Mouse (Mus musculus) embryonic facial prominence, embryonic 14.5 days (tissue): ENCODE measurements around the gene Begain. TPM values are rescaled to one million over a fixed set of nuclear protein-coding genes. Genes with fewer than 3 reads are reported as not detected.

ENCODE experiments used
- ATAC-seq: fragments of 200-750 bp; cut with Nextera tagmentation; 2 replicates; pipeline ENCODE4 v1.8.0; 2017; ENCODE audit warnings: low read depth, moderate number of reproducible peaks, moderate TSS enrichment
- DNase-seq: peaks from one replicate; pipeline ENCODE4 v3.0.0-alpha.2; 2015; ENCODE audit warnings: low spot score
- H3K27ac ChIP-seq: fragments of 300-500 bp; sonication (generic); replicated peaks from 2 replicates; pipeline ENCODE4 v1.5.1; 2014; ENCODE audit warnings: low read depth, mild to moderate bottlenecking, low read length, moderate library complexity
- H3K27me3 ChIP-seq: fragments of 300-500 bp; sonication (generic); replicated peaks from 2 replicates; pipeline ENCODE4 v1.6.1; 2014; ENCODE audit warnings: low read length; ENCODE audit not compliant: control insufficient read depth, insufficient read depth
- H3K36me3 ChIP-seq: fragments of 300-500 bp; sonication (generic); 2 replicates; pipeline ENCODE4 v1.6.1; 2014; ENCODE audit warnings: low read length, mixed read lengths; ENCODE audit not compliant: control insufficient read depth, insufficient read depth
- H3K4me1 ChIP-seq: fragments of 300-500 bp; sonication (generic); 2 replicates; pipeline ENCODE4 v1.6.1; 2014; ENCODE audit warnings: antibody characterized with exemption, low read length; ENCODE audit not compliant: control insufficient read depth, insufficient read depth
- H3K4me2 ChIP-seq: fragments of 300-500 bp; sonication (generic); 2 replicates; pipeline ENCODE4 v1.6.1; 2014; ENCODE audit warnings: low read depth, mild to moderate bottlenecking, low read length, moderate library complexity, mixed read lengths
- H3K4me3 ChIP-seq: fragments of 300-500 bp; sonication (generic); 2 replicates; pipeline ENCODE4 v1.5.1; 2014; ENCODE audit warnings: low read depth, mild to moderate bottlenecking, low read length
- H3K9ac ChIP-seq: fragments of 300-500 bp; sonication (generic); 2 replicates; pipeline ENCODE4 v1.6.1; 2014; ENCODE audit warnings: low read depth, mild to moderate bottlenecking, low read length, moderate library complexity, mixed read lengths
- H3K9me3 ChIP-seq: fragments of 300-500 bp; sonication (generic); 2 replicates; pipeline ENCODE4 v1.6.1; 2016; ENCODE audit warnings: low read length; ENCODE audit not compliant: control insufficient read depth
- WGBS: fragments of 180-500 bp; shearing (Covaris S2); extraction: QIAGEN DNeasy Blood & Tissue Kit; methylation state at CpG from one replicate; pipeline ENCODE4 v1.1.7; 2014; 5-methylcytosine and 5-hydroxymethylcytosine counted together
- polyA plus RNA-seq: library from polyadenylated mRNA; unstranded; fragments of >200 nt; fragmentation: Nextera tagmentation; extraction: Ambion mirVana; gene quantifications from 2 replicates; pipeline ENCODE4 v1.2.1, GENCODE M21; 2014

Begain gene
- polyA plus RNA-seq, 1 experiment from 2014 or later = 15.7 TPM

DNA sequence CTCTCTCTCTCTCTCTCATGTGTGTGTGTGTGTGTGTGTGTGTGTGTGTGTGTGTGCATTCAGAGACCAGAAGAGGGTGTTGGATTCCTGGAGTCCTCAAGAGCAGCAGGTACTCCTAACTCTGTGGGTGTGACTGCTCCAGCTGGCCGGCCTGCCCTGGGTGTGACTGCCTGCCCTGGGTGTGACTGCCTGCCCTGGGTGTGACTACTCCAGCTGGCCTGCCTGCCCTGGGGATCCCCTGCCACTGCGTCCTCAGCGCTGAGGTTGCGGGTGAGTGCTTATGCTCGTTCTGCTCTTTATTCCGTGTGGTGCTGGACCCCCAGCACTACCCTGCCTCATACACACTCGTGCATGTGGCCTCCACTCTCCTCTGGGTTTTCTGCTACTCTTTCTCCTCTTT lies 65.0 kb downstream of the Begain start:
- no peak for ATAC-seq
- Histone ChIP-seq H3K27ac (no peak overlapping the region), H3K9me3 (no peaks in the 10 kb centered on the region), H3K4me1 (no peaks in the 10 kb centered on the region), H3K4me3 (no peak overlapping the region), H3K4me2 (no peak overlapping the region), H3K27me3 (no peaks in the 10 kb centered on the region), H3K36me3 (no peaks in the 10 kb centered on the region), H3K9ac (no peak overlapping the region)
- WGBS = 64% methylated on average over 7 of the region's 7 CpGs
- DNase-seq = no peak

DNA sequence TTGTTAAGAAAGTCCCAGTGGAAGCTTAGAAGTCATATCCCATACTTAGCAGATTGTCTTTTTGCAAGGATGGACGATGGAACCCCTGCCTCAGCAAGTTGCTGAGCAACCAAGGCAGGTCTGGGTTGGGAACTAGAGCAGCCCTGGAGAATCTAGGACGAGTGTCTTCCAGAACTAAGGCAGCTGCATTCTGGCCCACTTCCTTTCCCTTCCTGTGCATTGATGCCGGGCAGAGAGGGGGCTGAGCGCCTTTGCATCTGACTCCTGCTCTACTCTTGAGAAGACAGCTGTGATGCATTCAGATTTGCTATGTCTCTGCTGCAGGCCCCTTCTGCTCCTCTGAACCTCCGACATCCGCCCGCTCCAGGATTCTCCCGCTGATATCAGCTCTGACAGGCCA lies 70.8 kb downstream of the Begain start:
- 82% methylated on average over 8 of the region's 8 CpGs for WGBS
- DNase-seq (no peak), ATAC-seq (no peak)
- Histone ChIP-seq H3K4me1 (no peaks in the 10 kb centered on the region), H3K36me3 (no peaks in the 10 kb centered on the region), H3K9ac (no peak overlapping the region), H3K4me2 (no peak overlapping the region), H3K27ac (no peak overlapping the region), H3K27me3 (no peaks in the 10 kb centered on the region), H3K9me3 (no peaks in the 10 kb centered on the region), H3K4me3 (no peak overlapping the region)

DNA sequence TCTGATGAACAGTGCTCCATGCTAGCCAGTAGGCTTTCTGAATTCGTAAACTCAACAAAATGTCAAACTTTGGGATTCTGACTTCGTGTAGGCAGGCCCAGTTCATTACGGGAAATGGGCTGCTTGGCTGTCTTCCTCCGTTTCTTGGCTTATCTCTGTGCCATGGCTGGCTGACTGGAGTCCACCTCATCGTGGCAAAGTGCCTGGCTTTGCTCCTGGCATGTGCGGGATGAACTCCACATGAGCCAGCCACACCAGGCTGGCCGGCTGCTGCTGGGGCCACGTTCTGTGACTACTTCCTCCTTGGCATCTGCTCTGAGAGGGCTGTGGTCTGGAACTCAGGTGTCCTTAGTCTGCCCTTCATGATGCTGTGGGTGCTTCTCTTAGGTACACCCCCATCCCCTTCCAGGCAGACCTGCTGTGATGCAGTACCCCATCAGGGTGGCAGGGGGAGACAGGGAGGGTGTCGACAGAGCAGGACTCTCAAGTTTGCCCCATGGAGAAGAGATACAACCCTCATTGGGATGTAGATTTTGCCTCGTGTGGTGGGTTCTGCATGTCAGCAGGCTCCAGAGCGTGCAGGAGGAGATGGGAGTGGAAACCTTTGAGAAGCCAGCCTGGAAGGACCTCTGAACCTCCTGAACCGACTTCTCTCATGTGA lies 71.9 kb downstream of the Begain start:
- Histone ChIP-seq H3K9me3 (no peaks in the 10 kb centered on the region), H3K27me3 (no peaks in the 10 kb centered on the region), H3K36me3 (no peaks in the 10 kb centered on the region), H3K27ac (no peak overlapping the region), H3K4me1 (no peaks in the 10 kb centered on the region), H3K9ac (no peak overlapping the region), H3K4me2 (no peak overlapping the region), H3K4me3 (no peak overlapping the region)
- WGBS = 86% methylated on average over 12 of the region's 12 CpGs
- ATAC-seq (no peak), DNase-seq (no peak)

DNA sequence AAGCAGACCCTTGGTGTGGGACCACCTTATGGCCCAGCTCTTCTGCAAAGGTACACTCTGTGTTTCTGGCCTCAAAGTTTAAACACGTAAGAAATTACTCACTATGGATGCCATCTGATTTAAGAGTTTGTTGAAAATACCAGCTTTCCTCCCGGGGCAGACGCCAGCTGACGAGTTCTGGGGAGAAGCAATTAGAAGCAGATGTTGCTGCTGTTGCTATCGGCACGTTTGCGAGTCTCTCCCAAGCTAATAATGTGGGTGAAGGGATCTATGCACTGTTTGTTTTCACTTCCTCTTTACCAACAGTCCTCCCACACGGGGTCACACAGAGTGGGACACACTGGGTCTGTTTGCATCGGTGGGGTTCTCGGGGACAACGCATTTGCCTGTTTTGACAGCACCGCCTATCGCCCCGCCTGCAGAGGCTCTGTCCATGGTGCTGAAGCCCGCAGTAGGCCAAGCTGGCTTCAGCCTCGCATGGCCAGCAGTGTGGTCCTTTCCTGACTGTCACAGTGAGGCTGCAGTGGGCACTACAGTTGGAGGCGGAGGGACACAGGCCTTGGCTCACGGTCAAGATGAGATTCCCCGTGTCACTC lies 73.5 kb downstream of the Begain start:
- DNase-seq (peak; percentile 82), ATAC-seq (peak; percentile 60)
- Histone ChIP-seq H3K9ac (no peak overlapping the region), H3K4me2 (peak overlapping the region; percentile 54), H3K4me3 (peak overlapping the region; percentile 28), H3K27me3 (no peaks in the 10 kb centered on the region), H3K36me3 (no peaks in the 10 kb centered on the region), H3K27ac (no peak overlapping the region), H3K9me3 (no peaks in the 10 kb centered on the region), H3K4me1 (no peaks in the 10 kb centered on the region)
- 5% methylated on average over 19 of the region's 19 CpGs for WGBS

DNA sequence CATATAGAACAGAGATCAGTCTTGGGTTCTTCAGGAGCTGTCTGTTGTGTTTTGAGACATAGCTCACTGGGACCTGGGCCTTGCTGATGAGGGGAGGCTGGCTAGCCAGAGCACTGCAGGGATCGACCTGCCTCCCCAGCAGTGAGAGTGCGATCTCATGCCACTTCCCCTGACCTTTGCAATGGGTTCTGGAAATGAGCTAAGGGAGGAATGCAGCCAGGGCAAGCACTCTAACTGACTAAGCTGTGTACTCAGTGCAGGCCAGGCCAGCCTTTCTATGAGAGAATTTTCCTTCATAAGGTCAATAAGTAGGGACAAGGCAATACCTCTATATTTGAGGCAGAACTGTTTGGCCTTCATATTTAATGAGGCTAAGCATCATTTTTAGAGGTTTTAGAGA lies 75.0 kb downstream of the Begain start:
- no peak overlapping the region for H3K27ac ChIP-seq
- no peak for ATAC-seq
- no peak overlapping the region for H3K4me2 ChIP-seq
- WGBS = 68% methylated on average over 2 of the region's 2 CpGs
- H3K36me3 ChIP-seq = no peaks in the 10 kb centered on the region
- no peaks in the 10 kb centered on the region for H3K9me3 ChIP-seq
- H3K4me3 ChIP-seq = no peak overlapping the region
- no peak for DNase-seq
- no peaks in the 10 kb centered on the region for H3K4me1 ChIP-seq
- H3K9ac ChIP-seq = no peak overlapping the region
- no peaks in the 10 kb centered on the region for H3K27me3 ChIP-seq

DNA sequence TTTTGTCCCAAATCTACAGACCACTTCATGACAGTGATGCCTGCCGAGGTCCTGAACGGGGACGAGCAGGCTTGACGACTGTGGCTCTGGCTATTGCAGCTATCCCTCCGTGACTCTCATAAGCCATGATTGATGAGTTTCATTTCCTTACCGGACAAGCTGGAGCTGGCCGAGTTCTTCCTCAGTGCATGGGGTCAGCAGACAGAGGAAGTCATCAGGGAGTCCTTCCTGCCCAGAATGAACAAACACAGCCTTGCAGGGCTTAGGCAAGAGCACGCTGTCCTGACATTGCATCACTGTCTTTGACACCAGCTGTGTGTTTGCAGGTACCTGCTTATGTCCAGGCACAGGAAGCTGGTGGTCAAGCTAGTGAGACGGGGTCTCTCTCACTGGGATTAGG lies 77.6 kb downstream of the Begain start:
- DNase-seq (no peak), ATAC-seq (no peak)
- 56% methylated on average over 9 of the region's 9 CpGs for WGBS

DNA sequence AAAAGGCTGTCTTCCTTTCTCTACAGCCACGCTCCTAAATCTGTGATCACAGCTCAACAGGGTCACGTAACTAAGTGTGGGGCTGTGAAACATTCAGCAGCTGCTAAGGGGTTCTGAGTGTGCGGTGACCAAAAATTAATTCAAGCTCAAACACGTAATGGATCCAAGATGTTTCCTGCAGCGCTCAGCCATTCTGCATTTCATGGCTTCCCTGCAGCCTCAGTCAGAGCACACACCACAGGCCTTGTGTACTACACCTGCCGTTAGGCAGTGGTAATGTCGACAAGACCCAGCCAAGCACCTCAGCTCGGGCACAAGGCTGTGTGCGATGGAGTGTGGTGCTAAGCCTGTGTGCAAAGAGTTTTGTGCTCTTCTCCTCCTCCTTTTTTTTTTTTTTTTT lies 80.6 kb downstream of the Begain start:
- no peak overlapping the region for H3K4me3 ChIP-seq
- ATAC-seq (no peak), DNase-seq (peak; percentile 33)
- 58% methylated on average over 9 of the region's 9 CpGs for WGBS
- H3K9me3 ChIP-seq = no peaks in the 10 kb centered on the region
- H3K27me3 ChIP-seq = no peaks in the 10 kb centered on the region
- no peak overlapping the region for H3K4me2 ChIP-seq
- H3K36me3 ChIP-seq = no peaks in the 10 kb centered on the region
- no peak overlapping the region for H3K9ac ChIP-seq
- no peaks in the 10 kb centered on the region for H3K4me1 ChIP-seq
- H3K27ac ChIP-seq = no peak overlapping the region

More for the DNA sequence above, 77.6 kb downstream of the Begain start:
- Histone ChIP-seq H3K36me3 (no peaks in the 10 kb centered on the region), H3K9ac (no peak overlapping the region), H3K9me3 (no peaks in the 10 kb centered on the region), H3K4me2 (no peak overlapping the region), H3K4me3 (no peak overlapping the region), H3K4me1 (no peaks in the 10 kb centered on the region), H3K27me3 (no peaks in the 10 kb centered on the region), H3K27ac (no peak overlapping the region)

DNA sequence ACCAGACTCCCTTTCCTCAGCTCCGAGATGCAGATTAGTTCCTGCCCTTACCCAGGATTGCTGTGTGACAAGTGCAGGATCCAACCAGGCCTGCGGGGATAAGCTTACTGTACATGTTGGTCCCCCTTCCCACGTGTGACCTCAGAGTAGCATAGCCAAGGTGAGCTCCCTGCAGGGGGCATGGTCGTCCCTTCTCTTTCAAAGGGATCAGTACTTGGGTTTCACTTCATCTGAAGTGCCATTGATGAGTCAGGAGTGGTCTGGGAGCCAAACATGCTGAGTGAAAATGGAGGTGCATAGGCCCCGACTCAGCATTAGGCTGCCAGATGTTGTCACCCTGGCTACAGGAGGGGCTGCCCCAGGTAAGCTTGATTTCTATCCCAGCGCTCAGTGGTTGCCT lies 83.0 kb downstream of the Begain start:
- no peak for DNase-seq
- H3K4me3 ChIP-seq = no peak overlapping the region
- 76% methylated on average over 6 of the region's 6 CpGs for WGBS
- H3K9me3 ChIP-seq = no peaks in the 10 kb centered on the region
- H3K27me3 ChIP-seq = no peaks in the 10 kb centered on the region
- no peak overlapping the region for H3K4me2 ChIP-seq
- H3K36me3 ChIP-seq = no peaks in the 10 kb centered on the region
- H3K9ac ChIP-seq = no peak overlapping the region
- H3K4me1 ChIP-seq = no peaks in the 10 kb centered on the region
- ATAC-seq = no peak
- no peak overlapping the region for H3K27ac ChIP-seq

DNA sequence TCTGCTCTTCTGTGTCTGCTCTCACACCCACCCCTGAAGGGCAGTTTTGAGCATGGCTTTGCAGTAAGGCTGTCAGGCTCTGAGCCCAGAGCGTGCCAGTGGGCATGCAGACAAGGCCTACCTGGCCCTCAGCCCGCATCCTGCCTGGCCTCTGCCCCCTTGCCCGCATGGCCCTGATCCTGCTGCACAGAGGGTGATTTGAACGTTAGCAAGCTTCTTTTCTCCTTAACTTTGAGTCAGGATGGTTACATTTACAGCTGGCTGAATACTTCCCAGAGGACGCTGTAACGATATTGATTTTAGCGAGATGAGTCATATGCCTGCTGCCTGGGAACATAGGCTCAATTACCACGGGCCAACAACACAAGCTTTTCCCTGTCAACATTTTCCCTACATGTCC lies 83.5 kb downstream of the Begain start:
- no peak overlapping the region for H3K27ac ChIP-seq
- 59% methylated on average over 8 of the region's 8 CpGs for WGBS
- H3K9me3 ChIP-seq = no peaks in the 10 kb centered on the region
- ATAC-seq (no peak), DNase-seq (no peak)
- no peaks in the 10 kb centered on the region for H3K4me1 ChIP-seq
- no peaks in the 10 kb centered on the region for H3K36me3 ChIP-seq
- no peak overlapping the region for H3K9ac ChIP-seq
- no peak overlapping the region for H3K4me2 ChIP-seq
- H3K27me3 ChIP-seq = no peaks in the 10 kb centered on the region
- H3K4me3 ChIP-seq = no peak overlapping the region
